Mouse (Mus musculus) thymus, postnatal 0 days (tissue): Measurements from ENCODE around the gene Exoc8. TPM values are rescaled to one million over a fixed set of nuclear protein-coding genes. Genes with fewer than 3 reads are reported as not detected.
A peak's percentile ranks its signal among the peaks of the same experiment; 100 is the strongest.

Experiments
- DNase-seq: peaks from one replicate; pipeline ENCODE4 v3.0.0-alpha.2; 2015; ENCODE audit warnings: low spot score
- polyA plus RNA-seq: library from polyadenylated mRNA; unstranded; fragments of >200 nt; fragmentation: Nextera tagmentation; extraction: Ambion mirVana; gene quantifications from 2 replicates; pipeline ENCODE4 v1.2.1, GENCODE M21; 2015

Gene Exoc8
- polyA plus RNA-seq, 1 experiment from 2014 or later, result 9.2 TPM

DNA sequence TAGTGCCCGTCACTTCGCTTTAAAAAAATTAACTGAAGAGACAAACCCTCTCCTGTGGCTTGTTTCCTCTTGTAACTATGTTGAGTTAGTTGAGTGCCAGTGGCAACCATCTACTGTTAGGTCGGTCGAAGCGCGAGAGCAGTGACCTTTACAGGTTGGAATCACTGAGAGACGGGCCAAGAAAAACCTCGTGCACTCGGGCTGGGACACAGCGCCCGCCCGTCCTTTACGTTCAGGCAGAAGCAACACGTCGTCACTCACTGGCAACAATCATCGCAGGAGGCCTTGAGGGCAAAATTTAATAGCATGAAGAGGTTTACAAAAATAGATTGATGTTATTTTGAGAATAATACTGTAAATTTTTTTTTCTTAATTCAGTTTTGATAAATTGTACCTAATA is 12.4 kb upstream of the Exoc8 start:
- DNase-seq, result no peak

DNA sequence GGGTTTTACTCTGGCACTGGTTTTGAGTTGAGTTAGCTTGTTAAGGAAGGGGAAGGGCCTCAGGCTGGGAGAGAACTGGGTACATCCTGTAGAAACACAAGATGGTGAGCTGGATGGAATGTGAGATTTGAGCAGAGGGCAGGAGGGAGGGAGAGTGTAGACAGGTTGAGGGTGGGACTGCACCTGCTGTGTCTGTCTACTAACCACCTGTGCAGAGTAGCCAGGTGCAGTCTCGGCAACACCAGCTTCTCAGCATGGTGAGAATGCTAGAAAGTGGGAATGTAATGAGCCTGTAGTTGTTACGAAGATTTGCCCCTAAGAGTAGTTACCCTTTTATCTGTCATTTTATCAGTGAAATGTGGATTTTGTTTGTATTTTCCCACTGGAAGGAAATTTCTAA is 8.0 kb upstream of the Exoc8 start:
- no peak for DNase-seq

DNA sequence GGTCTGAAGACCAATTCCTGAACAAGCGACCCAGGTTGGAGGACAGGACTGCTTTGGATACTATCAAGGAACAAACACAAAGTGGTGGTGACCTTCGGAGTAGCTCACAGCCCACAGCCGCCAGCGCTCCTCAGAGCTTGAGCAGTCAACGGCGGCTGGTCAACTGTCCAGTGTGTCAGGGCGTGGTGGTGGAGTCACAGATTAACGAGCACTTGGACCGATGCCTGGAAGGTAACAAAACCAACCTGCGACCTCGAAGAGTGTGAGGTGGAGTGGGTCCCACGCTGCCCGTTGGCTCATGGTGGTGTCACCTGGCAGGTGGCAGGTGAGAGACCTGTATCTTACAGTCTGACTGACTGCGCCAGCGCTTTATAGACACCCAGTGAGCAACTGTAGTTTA is 5.7 kb upstream of the Exoc8 start:
- DNase-seq, result no peak

DNA sequence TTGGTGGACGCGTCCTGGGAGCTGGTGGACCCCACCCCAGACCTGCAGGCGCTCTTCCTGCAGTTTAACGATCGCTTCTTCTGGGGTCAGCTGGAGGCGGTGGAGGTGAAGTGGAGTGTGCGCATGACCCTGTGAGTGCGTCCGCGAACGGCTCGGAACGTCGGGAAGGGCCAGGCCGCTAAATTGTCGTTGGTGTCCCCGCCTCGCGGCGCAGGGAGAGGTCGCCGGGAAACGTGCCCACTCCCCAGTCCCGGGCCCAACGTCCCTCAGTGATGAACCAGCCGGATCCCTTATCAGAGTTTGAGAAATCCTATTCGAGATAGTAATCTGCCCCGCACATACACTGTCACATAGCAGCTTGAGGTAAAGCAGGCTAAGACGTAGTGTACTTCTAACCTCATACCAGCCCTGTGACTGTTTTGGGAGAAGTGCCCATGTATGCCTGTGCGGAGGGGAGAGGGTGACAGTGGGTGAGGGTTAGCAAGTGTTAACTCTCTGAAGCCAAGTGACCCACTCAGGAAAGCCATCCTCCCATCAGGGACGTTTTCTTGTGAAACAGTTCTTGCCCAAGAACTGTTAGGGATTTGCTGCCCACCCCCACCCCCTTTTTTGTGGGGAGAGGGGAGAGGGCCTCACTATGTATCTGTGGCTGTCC is 873 bp upstream of the Exoc8 start:
- no peak for DNase-seq

DNA sequence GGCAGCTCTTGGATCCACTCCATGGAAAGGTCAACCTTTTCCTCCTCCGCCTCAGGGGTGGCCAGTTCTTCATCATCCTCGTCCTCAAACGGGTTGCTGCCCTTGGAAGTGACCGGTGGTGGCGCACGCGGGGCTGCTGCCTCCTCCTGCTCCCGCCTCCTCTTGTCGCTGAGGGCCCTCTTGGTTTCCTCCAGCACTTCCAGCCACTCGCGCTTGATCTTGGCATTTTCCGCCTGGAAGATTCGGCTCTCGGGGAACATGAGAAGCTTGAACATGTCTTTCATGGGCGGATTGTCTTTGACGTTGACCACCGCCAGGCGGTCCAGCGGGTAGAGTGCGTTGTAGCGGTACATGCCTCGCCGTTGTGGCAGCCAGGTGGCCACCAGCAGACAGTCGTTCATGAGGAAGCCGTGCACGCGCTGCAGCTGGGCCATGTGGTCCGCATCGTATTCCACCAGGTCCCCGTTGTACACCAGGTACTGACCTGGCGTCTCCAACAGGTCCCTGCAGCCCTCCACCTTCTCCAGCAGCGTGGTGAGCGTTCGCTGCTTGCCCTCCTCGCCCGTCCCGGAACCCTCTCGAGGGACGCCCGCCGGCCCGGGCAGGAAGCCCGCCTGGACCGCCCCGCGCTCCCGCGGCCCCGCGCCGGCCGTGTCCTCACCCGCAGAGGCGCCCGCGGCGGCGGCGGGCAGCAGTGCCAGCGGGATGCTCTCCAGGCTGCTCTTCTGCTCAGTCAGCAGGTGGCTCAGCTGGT is 696 bp downstream of the Exoc8 start:
- DNase-seq, result peak; percentile 43

DNA sequence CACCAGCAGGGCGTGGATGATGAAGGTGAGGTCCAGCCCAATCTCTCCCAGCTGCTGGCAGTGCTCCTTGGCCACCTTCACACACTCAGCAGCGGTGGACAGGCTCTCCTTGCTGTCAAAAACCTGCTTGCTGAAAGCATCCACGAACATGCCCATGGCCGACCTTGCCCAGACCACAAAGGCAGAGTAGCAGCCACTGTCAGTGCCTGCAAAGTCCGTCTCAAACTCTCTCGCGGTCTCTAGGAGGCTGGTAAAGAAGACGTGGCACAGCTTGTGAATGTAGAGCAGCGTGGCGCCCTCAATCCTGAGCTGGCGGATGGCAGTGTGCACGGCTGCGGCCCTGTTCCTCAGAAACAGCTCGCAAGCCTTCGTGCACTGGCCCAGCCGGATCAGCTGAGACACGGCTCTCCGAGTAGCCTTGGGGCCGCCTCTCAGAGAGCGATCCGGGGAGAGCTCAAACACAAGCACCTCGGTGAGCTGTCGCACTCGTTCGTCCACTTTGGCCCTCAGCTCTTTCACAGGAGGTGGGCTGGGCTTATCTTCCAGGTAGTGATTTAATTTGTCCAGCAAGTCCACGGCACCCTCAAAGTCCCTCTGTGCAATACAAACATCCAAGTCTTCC is 1.4 kb downstream of the Exoc8 start:
- DNase-seq, result no peak

DNA sequence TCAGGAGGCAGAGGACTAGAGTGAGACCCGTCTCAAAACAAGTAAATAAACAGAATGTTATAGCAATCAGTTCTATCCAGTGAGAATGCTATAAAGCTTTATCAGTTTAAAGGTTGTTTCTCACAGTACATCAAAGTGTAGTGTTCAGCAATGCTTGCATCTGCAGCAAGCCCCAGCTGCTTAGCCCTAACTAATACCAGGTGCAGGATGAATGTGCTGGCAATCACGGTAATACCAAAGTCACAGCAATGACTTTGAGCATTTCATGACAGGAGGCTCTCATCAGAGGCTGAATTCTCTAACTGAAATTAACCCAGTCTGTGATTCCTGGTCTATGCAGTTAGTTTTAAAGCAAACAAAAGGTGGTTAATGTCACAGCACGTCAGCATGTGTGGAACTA is 4.9 kb downstream of the Exoc8 start:
- DNase-seq, result peak; percentile 12

DNA sequence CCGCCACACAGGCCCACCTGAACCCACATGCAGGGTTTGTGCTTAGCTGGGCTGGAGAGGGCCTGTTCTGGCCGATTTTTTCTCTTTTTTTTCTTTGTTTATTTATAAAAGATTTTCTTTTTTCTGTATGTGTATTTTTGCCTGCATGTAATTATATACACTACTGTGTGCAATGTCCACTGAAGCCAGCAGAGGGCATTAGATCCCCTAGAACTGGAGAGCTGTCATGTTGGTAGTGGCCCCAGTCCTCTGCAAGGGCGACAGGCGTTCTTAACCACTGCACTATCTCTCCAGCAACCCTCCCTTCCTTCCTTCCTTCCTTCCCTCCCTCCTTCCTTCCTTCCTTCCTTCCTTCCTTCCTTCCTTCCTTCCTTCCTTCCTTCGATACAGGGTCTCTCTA is 9.1 kb downstream of the Exoc8 start:
- no peak for DNase-seq

DNA sequence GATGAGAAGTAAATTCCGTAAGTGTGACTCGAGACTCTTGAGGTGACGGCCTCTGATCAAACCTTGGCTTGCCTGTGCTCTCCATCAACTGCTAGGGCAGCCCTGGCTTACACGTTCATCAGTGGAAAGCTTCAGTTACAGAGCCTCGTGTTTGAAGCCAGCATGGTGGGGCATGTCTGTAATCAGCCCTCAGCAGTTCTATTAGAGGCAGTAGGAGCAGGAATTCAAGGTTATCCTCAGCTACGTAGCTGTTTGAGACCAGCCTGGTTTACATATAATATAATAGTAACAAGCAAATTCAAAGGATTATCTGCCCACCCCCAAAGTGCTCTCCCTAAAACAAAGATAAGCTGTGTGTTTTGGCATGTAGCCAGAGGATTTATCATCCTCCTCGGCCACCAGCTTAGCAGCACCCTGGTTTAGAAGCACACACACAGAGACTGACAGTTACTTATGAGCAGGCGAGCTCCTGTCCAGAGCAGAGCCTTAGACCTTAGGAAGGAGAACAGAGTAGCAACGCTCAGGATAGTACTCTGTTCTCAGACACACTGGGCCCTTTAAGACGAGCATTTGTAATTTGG is 18.5 kb downstream of the Exoc8 start:
- DNase-seq, result no peak

DNA sequence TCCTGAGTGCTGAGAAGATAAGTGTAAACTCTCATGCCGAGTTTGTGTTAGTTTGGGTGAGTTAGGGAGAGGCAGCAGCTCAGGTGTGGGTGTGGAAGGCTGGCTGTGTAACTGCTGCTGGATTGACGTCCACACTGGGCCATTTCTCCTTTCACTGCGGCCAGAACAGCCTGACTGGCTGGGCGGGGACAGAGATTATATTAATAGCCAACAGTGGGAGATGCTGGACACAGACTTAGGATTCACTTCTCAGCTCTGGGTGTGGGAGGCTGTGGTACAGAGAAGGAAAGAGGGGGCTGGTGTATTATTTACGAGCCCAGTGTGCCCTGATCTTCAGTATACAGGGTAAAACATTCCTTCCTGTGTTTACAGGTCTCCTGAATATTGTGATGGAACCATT is 19.4 kb downstream of the Exoc8 start:
- DNase-seq, result no peak

DNA sequence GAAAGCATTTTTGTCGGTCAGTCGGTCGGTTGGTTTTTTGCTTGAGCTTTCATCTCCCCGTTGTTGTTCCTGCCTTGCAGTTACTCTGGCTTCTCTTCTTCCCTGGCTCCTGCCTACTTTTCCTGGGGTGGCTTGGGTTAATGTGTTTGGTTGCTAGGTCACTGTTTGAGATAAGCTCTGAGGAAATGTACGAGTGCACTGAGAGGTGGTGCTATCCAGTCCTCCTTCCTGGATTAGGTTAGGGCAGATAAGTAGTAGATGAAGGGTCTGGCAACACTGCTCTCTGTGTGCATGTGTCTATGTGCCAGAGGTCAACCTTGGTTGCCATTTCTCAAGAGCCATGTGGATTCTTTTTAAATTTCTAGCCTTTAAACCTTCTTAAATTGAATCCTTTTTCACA is 24.8 kb downstream of the Exoc8 start:
- DNase-seq, result no peak

DNA sequence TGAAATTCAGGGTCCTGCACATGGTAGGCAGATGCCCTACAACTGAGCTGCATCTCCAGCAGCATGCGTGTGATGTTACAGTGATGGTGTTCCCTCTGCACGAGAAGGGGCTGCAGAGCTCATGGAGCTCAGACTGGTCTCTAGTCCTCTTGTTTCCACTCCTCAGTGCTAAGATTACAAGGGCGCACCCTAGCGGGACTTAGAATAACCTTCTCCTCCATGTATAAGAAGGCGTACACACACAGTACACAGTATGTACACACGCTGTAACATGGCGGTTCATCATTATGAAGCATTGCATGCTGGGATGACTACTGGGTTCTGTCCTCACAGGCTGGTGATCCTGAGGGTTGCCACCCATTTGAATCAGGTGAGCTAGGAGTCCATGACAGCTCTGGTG is 25.4 kb downstream of the Exoc8 start:
- no peak for DNase-seq

DNA sequence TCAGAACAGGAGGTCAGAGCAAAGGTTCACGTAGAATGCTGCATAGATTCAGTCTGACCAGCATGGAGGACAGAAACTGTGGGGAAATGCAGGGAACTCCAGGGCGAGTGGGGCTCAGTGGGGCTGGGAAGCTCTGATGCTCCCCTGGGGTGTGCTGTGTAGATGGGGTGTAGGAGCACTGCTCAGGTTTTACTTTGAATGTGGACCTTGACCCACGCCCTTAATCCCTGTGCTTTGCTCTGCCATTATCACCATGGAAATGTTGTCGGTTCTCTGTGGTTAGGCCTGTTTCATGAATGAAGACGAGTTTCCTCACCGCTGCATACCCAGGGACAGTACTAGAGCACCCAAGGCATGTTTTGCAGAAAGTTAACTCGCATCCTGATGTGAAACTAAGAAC is 26.0 kb downstream of the Exoc8 start:
- no peak for DNase-seq

DNA sequence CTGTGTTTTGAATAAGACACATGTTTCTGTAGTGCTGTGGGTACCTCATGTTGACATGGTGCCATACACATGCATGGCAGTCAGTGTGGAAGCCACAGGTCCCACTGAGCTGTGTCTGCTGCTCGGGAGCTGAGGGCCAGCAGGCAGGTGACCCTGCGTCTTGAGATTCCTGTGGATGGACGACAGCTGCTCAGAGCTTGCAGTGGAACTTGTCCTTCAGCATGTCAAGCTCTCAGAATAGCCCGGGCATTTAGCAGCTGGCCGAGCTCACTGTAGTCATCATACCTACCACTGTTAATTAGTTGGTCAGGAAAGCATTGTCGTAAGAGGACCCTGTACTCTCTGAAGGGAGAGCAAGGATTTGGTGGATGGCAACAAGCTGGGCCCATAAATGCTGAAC is 27.8 kb downstream of the Exoc8 start:
- no peak for DNase-seq

DNA sequence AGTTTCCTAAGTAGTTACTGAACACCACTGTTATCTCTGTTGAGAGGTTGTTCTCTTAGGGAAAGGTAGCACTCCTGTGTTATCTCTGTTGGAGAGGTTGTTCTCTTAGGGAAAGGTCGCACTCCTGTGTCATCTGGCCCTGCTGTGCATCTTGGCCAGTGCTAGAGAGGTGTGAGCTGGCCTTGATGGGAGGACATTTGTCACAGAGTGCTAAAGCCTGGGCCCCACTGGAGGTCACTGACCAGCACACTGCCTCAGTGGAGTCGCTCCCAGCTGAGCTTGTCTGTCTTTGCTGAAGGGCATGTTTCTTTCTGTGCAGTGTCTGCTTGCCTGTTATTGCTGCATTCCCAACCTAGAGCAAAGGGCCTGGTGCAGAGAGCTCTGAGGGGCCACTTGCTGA is 30.4 kb downstream of the Exoc8 start:
- no peak for DNase-seq

DNA sequence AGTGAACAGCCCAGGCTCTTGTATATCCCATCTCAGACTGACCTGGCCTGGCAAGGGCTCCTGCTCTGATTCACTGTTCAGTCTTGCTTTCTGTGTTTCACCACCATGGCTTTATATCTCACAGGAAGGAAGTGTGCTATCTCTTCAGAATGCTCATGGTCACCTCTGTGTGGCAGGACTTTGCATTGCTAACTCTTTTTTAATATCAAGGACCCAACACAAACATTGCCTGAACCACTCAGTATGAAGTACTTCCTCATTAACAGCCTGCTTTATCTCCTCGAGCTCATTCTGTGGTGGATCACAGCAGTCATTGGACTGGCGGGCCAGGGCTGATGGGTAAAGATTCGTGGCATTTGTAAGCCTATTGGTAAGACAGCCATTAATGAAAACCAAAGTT is 30.8 kb downstream of the Exoc8 start:
- no peak for DNase-seq

DNA sequence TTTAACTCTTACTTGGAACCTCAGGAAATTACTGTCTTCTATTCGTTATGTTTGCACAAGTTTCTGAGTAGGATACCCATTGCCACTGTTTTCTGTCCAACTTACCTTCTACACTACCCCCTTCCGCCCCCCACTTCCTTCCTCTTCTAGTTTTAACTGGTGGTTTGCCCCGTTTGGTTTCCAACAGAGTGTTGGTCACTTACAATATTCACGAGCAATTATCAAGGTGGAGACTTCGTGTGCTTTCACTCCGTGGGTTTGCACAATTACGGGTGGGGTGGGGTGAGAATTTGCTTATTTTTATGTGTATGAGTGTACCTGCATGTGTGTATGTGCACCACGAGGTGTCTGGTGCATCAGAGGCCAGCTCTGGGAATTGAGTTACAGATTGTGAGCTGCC is 33.8 kb downstream of the Exoc8 start:
- peak; percentile 29 for DNase-seq

DNA sequence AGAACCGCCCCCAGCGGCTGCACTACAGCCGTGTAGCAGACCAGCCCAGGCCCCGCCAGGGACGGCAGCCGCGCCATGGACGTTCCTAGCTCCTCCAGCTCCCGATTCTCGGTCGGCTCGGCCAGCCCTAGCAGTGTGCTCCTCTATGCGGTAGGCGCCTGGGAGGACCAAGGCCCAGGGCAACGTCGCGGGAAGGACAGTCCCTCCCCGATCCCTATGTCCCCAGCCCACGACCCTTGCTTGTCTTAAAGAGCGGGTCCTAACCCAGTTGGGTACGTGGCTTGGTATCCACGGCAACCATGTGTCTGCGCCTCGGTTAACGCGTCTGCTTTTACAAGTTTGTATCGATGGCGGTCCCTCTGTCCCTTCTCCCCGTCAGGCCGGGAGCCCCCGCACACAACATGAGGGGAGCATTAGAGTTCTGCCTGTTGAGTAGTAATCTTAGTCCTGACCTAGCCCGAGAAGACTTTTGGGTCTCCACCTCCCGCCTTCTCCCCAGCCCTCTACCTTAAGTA is 34.3 kb downstream of the Exoc8 start:
- DNase-seq, result no peak

DNA sequence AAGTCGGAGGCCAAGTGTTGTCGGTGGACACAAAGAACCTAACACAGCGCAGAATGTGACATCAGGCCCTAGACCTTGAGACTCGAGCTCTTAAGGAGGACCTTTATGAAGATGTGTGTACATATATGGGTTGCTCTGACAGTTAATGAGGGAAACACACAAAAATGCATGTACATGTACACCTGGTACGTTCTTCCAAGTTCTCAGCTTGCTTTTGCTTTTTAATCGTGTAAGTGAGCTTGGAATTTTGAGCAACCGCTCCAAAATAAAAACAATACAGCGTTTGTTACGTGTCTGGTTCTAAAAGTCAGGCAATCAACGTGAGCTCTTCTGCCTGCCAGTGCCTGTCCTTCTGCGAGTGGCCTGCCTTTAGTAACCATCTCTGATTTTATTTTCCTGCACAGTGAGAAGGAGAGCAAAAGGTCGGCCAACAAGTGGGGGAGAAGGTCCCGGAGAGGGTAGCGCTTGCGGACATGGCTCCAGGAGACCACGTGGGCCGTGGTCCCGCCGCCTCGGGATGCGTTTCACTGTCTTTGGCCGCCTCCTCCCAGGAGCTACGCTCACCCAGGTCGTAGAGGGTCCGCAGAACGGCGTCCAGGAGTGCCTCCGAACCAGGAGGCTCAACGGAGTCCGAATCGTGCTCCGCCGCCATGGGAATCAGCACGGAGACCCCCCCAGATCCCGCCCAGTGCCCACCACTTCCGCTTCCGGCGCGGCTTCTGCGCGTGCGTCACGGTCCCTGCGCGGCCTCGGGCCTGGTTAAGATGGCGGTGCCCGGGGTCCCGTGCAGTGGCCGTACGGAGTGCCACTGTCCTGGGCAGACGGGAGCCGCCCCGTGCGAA is 35.0 kb downstream of the Exoc8 start, which contains the start of the genes Gnpat and 2810004N23Rik:
Gene Gnpat, plus strand, starts transcription at position 713 of the 842 bp plus-strand sequence.
Gene 2810004N23Rik, minus strand, starts transcription at position 800 of the 842 bp plus-strand sequence.
- peak; percentile 91 for DNase-seq

DNA sequence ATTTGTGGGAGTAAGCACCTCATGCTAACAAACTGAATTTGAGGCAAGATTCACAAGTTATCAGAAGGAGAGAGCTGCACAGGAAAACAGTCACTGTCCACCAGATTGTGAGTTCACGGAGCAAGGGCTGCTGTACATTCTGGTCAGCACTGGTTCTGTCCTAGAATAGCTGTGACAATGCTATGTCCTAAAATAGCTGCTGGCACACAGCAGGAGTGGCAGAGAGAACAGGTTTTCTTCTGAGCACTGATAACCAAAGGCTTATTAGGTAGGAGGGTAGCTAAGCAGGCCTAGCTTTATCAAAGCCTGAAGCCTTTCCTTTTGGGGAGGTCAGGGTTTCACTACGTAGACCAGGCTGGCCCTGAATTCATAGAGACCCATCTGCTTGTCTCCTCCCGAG is 37.3 kb downstream of the Exoc8 start:
- no peak for DNase-seq

DNA sequence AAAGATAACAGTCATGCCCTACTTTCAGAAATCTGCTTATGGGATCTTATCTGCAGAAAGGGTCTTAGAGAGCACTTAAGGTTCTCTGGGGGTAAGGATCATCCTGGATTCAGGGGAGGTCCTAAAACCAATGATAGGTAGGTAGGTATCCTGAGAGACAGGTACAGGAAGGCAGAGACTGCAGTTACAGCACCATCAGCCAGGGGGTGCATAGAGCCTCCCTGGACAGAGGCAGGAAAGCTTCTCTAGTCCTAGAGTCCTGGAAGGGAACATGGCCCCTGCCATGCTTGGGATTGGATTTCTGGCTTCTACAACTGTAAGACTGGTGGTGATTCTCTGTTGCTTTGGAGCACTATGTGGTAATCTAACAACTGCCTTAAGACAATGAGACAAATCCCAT is 38.0 kb downstream of the Exoc8 start:
- DNase-seq, result peak; percentile 43
